Mouse (Mus musculus): ENCODE data around the gene Nags. TPM values are rescaled to one million over a fixed set of nuclear protein-coding genes. Genes with fewer than 3 reads are reported as not detected.

The Nags gene
- polyA plus RNA-seq, 1 experiment from 2014 or later = 0.24 TPM

DNA sequence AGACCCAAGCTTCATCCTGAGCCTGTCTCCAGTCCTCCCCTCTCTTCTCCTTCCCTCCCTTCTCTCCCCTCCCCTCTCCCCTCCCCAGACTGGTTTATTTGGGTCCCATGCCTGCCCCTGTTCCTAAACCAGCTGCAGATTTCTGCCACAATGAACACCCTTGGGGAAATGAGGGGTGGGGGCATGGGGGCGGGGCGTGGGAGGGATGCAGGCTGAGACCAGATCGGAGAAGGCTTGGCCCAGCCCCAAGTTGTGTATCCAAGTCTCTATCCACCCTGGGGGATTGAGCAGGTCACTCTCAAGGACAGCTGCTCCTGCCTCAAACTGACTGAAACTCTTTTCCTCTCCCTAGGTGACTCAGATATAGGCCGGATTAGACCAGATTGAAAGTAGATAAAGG lies 10.8 kb upstream of the Nags start:
- Histone ChIP-seq H3K4me1 (replicated peaks) (peaks cover 11% of the 10 kb centered on the region), H3K9me3 (no peaks in the 10 kb centered on the region), H3K27ac (no peak overlapping the region), H3K27me3 (peaks cover 26% of the 10 kb centered on the region), H3K9ac (replicated peaks) (no peak overlapping the region), H3K36me3 (no peaks in the 10 kb centered on the region), H3K4me3 (replicated peaks) (no peak overlapping the region), H3K4me2 (no peak overlapping the region)
- no peak for ATAC-seq (ENCODE audit: insufficient number of reproducible peaks, insufficient read depth, low FRiP score, low TSS enrichment, low read depth)
- WGBS = 38% methylated on average over 4 of the region's 4 CpGs

GRCm38 (mm10) chr11:102137625-102138446 lies 7.5 kb upstream of the Nags start:
- H3K9ac ChIP-seq (replicated peaks) = 0 out of 2 replicates have a peak overlapping the region, but pooled peaks have one; percentile 42
- WGBS = 46% methylated on average over 13 of the region's 13 CpGs
- ATAC-seq (ENCODE audit: insufficient number of reproducible peaks, insufficient read depth, low FRiP score, low TSS enrichment, low read depth) = peak; percentile 16; the same call in 1 of the 2 replicates
- H3K4me2 ChIP-seq = peak overlapping the region; percentile 61
- H3K27ac ChIP-seq = no peak overlapping the region
- H3K9me3 ChIP-seq = no peaks in the 10 kb centered on the region
- H3K27me3 ChIP-seq = peaks cover 34% of the 10 kb centered on the region
- H3K4me1 ChIP-seq (replicated peaks) = peaks cover 11% of the 10 kb centered on the region
- no peaks in the 10 kb centered on the region for H3K36me3 ChIP-seq
- peak overlapping the region; percentile 30 for H3K4me3 ChIP-seq (replicated peaks)

DNA sequence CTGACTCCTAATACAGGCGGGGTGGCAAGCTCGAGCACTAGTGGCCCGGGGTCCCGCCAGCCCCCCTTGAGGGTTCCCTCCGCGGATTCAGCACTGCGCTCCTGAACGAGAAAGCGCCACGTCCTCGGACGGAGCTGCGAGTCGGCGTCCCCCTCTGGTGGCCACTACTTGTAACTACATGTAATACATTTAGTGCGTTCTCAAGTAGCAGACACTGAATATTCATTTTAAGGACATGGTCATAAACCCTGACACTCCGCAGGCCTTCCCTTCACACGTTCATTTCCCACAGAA lies 6.9 kb upstream of the Nags start:
- Histone ChIP-seq H3K27ac (no peak overlapping the region), H3K9ac (replicated peaks) (0 out of 2 replicates have a peak overlapping the region, but pooled peaks have one; percentile 42), H3K27me3 (peaks cover 39% of the 10 kb centered on the region), H3K4me2 (peak overlapping the region; percentile 61), H3K9me3 (no peaks in the 10 kb centered on the region), H3K36me3 (no peaks in the 10 kb centered on the region), H3K4me1 (replicated peaks) (peaks cover 11% of the 10 kb centered on the region), H3K4me3 (replicated peaks) (peak overlapping the region; percentile 30)
- 0 out of 2 replicates have a peak, but pooled peaks have one; percentile 10 for ATAC-seq (ENCODE audit: insufficient number of reproducible peaks, insufficient read depth, low FRiP score, low TSS enrichment, low read depth)
- WGBS = 0% methylated on average over 18 of the region's 18 CpGs

- 7% methylated on average over 5 of the region's 5 CpGs for WGBS
- Histone ChIP-seq H3K9ac (replicated peaks) (no peak overlapping the region), H3K9me3 (no peaks in the 10 kb centered on the region), H3K4me2 (no peak overlapping the region), H3K36me3 (no peaks in the 10 kb centered on the region), H3K27ac (no peak overlapping the region), H3K4me3 (replicated peaks) (no peak overlapping the region), H3K4me1 (replicated peaks) (peaks cover 11% of the 10 kb centered on the region), H3K27me3 (peaks cover 57% of the 10 kb centered on the region)
- ATAC-seq (ENCODE audit: insufficient number of reproducible peaks, insufficient read depth, low FRiP score, low TSS enrichment, low read depth) = no peak
Observed at GRCm38 (mm10) chr11:102140508-102140907, 4.8 kb upstream of the Nags start.

DNA sequence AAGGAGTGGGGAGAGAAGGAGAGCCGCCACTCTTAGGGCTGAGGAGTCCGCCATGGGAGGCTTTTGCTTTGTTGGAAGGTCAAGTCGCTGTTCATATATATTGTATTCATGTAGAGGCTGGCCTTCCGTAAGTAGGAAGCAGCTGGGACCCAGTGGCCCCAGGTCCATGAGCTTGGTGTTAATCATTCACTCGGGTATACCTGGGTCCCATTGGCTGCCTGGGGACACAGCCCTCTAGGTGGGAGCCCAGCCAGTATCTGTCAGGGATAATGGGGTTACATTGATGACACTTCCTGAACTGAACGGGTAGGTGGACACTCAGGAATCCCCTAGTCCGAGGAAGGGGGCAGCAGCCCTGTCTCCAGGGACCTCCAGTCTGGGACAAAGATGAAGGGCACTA lies 3.0 kb upstream of the Nags start:
- Histone ChIP-seq H3K4me2 (no peak overlapping the region), H3K27me3 (peaks cover 66% of the 10 kb centered on the region), H3K4me3 (replicated peaks) (no peak overlapping the region), H3K27ac (no peak overlapping the region), H3K36me3 (no peaks in the 10 kb centered on the region), H3K4me1 (replicated peaks) (peaks cover 27% of the 10 kb centered on the region), H3K9me3 (no peaks in the 10 kb centered on the region), H3K9ac (replicated peaks) (no peak overlapping the region)
- 73% methylated on average over 7 of the region's 7 CpGs for WGBS
- ATAC-seq (ENCODE audit: insufficient number of reproducible peaks, insufficient read depth, low FRiP score, low TSS enrichment, low read depth) = no peak

- H3K27ac ChIP-seq = no peak overlapping the region
- 18% methylated on average over 13 of the region's 13 CpGs for WGBS
- no peak for ATAC-seq (ENCODE audit: insufficient number of reproducible peaks, insufficient read depth, low FRiP score, low TSS enrichment, low read depth)
- H3K36me3 ChIP-seq = no peaks in the 10 kb centered on the region
- peak overlapping the region; percentile 60 for H3K4me2 ChIP-seq
- H3K9ac ChIP-seq (replicated peaks) = peak overlapping the region; percentile 40; the same call in 1 of the 2 replicates
- H3K4me3 ChIP-seq (replicated peaks) = peak overlapping the region; percentile 38
- H3K9me3 ChIP-seq = no peaks in the 10 kb centered on the region
- peaks cover 80% of the 10 kb centered on the region for H3K27me3 ChIP-seq
- H3K4me1 ChIP-seq (replicated peaks) = peaks cover 30% of the 10 kb centered on the region
Observed at GRCm38 (mm10) chr11:102144957-102145470, 299 bp upstream of the Nags start.

GRCm38 (mm10) chr11:102146005-102146404 lies 692 bp downstream of the Nags start:
- peak overlapping the region; percentile 60 for H3K4me2 ChIP-seq
- H3K9ac ChIP-seq (replicated peaks) = no peak overlapping the region; the same call in 1 of the 2 replicates
- WGBS = 3% methylated on average over 16 of the region's 16 CpGs

GRCm38 (mm10) chr11:102146531-102146930 lies 1.2 kb downstream of the Nags start:
- H3K36me3 ChIP-seq = no peaks in the 10 kb centered on the region
- peaks cover 30% of the 10 kb centered on the region for H3K4me1 ChIP-seq (replicated peaks)
- H3K4me3 ChIP-seq (replicated peaks) = peak overlapping the region; percentile 38; the same call in 1 of the 2 replicates
- H3K9ac ChIP-seq (replicated peaks) = peak overlapping the region; percentile 23; the same call in 1 of the 2 replicates
- WGBS = 9% methylated on average over 17 of the region's 17 CpGs
- ATAC-seq (ENCODE audit: insufficient number of reproducible peaks, insufficient read depth, low FRiP score, low TSS enrichment, low read depth) = no peak
- no peaks in the 10 kb centered on the region for H3K9me3 ChIP-seq
- H3K27ac ChIP-seq = no peak overlapping the region
- H3K27me3 ChIP-seq = peaks cover 80% of the 10 kb centered on the region
- H3K4me2 ChIP-seq = peak overlapping the region; percentile 60

More at GRCm38 (mm10) chr11:102146005-102146404, 692 bp downstream of the Nags start:
- ATAC-seq (ENCODE audit: insufficient number of reproducible peaks, insufficient read depth, low FRiP score, low TSS enrichment, low read depth) = 0 out of 2 replicates have a peak, but pooled peaks have one; percentile 18
- Histone ChIP-seq H3K27me3 (peaks cover 80% of the 10 kb centered on the region), H3K36me3 (no peaks in the 10 kb centered on the region), H3K9me3 (no peaks in the 10 kb centered on the region), H3K4me3 (replicated peaks) (peak overlapping the region; percentile 38), H3K4me1 (replicated peaks) (peaks cover 30% of the 10 kb centered on the region), H3K27ac (no peak overlapping the region)

- Histone ChIP-seq H3K4me1 (replicated peaks) (peaks cover 30% of the 10 kb centered on the region), H3K9me3 (no peaks in the 10 kb centered on the region), H3K4me3 (replicated peaks) (peak overlapping the region; percentile 38), H3K27me3 (peaks cover 74% of the 10 kb centered on the region), H3K9ac (replicated peaks) (no peak overlapping the region), H3K27ac (no peak overlapping the region), H3K36me3 (peaks cover 1% of the 10 kb centered on the region), H3K4me2 (peak overlapping the region; percentile 60)
- no peak for ATAC-seq (ENCODE audit: insufficient number of reproducible peaks, insufficient read depth, low FRiP score, low TSS enrichment, low read depth)
- WGBS = 13% methylated on average over 34 of the region's 34 CpGs
Observed at GRCm38 (mm10) chr11:102147213-102147989, 2.1 kb downstream of the Nags start.

GRCm38 (mm10) chr11:102156039-102156785 lies 10.9 kb downstream of the Nags start, which contains the start of gene Tmem101:
Gene Tmem101 (minus strand): TSS chr11:102156404.
- H3K36me3 ChIP-seq = peaks cover 34% of the 10 kb centered on the region
- no peaks in the 10 kb centered on the region for H3K27me3 ChIP-seq
- peak within 1 kb of the TSS; percentile 83 for H3K9ac ChIP-seq (replicated peaks)
- ATAC-seq (ENCODE audit: insufficient number of reproducible peaks, insufficient read depth, low FRiP score, low TSS enrichment, low read depth) = 0 out of 2 replicates have a peak, but pooled peaks have one; percentile 46
- WGBS = under 1% methylated on average over 37 of the region's 37 CpGs
- H3K4me1 ChIP-seq (replicated peaks) = peaks cover 10% of the 10 kb centered on the region
- no peaks in the 10 kb centered on the region for H3K9me3 ChIP-seq
- H3K27ac ChIP-seq = peak within 1 kb of the TSS; percentile 79
- peak within 1 kb of the TSS; percentile 85 for H3K4me3 ChIP-seq (replicated peaks)
- peak within 1 kb of the TSS; percentile 79 for H3K4me2 ChIP-seq

Data from limb, embryonic 12.5 days (tissue).